Mouse (Mus musculus): ENCODE measurements at regions not wholly inside any gene's neighbourhood (a gene's known extent, or its start where the extent isn't known, plus 50 kb on each side); places are given as distances from the start of the nearest gene placed in this dataset.
"Not testable (repeated sequence)": the region's sequence is repeated elsewhere in the genome, so short reads cannot be mapped to it uniquely, and the experiment has no call there.

DNA sequence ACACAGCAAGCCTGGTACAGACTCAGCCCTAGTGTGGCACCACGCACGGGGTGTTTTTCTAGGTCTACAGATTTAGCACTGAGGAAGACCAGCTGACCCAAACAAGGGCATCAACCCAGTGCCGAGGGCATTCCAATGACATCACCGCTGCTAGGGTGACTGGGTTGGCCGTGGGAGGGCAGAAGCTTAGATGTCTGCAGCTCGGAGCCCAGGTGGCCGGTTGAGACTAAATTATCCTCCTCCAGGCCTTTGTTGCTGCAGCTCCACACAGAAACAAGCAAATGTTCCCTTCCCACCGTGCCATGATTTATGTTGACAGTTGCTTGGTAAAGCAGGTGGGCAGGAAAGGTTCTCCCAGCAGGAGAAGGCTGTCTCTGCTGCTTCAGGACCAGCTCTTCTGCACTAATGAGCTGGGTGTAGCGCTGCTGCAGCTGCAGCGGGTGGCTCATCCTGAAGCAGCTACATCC lies 198.8 kb upstream of the Peli2 start:
- no peak for DNase-seq (ENCODE audit: low spot score)

- no peak for DNase-seq (ENCODE audit: low spot score)
Measured at GRCm38 (mm10) chr14:47926416-47926815, 194.2 kb upstream of the Peli2 start.

DNA sequence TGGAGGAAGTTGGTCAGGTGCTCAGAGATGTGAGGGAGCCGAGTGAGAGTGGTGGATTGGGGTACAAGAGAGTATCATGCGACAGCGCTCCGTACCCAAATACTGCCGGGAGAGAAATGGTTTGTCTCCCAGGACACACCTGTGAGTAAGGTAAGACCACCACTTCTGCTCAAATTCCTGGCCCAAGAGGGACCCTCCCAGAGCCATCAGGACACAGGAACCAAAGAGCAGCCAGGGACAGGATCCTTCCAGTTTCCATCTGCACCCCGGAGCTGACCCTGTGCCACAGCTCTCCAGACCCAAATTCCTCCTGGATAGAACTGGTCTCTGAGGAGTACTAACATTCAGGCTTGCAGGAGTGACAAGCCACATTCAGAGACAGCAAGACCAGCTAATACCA lies 185.2 kb upstream of the Peli2 start:
- no peak for DNase-seq (ENCODE audit: low spot score)

- DNase-seq (ENCODE audit: low spot score): no peak
Measured at GRCm38 (mm10) chr14:47937081-47937651, 183.5 kb upstream of the Peli2 start.

GRCm38 (mm10) chr14:47939781-47940590 lies 180.6 kb upstream of the Peli2 start:
- no peak for DNase-seq (ENCODE audit: low spot score)

DNA sequence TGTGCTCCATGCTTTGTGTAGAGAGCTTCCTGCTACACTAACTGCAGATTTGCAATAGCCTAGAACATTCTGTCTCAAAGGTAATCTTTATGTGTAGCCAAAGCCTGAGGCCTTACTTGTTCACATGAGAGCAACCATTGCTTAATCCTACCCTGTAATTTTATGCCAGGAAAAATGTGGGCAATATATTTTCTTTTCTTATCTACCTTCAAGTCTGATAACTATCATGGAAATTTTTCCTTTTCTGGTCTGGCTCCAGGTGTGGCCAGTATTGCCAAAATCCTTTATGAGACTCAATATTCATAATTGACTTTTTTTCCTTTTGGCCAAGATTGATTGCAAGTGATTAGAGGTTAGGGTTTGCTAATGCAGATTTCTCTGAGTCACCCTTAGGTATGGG lies 178.0 kb upstream of the Peli2 start:
- no peak for DNase-seq (ENCODE audit: low spot score)

DNA sequence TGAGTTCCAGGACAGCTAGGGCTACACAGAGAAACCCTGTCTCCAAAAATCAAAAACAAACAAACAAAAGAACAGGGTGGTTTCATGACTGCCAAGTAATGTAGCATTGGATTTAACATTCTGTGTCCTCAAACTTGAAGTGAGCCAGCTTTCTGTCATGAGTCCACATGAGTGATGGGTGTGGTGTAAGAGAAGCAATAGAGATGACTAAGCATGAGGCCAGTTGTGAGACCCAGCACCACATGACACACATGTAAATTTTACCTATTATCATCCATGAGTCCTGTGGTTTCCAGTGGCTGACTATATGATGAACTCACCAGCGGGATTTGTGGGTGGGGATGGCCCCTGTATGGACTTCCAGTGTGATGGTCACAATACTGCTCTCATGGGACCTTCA lies 176.0 kb upstream of the Peli2 start:
- DNase-seq (ENCODE audit: low spot score): no peak

GRCm38 (mm10) chr14:47951041-47951440 lies 169.6 kb upstream of the Peli2 start:
- no peak for DNase-seq (ENCODE audit: low spot score)

DNA sequence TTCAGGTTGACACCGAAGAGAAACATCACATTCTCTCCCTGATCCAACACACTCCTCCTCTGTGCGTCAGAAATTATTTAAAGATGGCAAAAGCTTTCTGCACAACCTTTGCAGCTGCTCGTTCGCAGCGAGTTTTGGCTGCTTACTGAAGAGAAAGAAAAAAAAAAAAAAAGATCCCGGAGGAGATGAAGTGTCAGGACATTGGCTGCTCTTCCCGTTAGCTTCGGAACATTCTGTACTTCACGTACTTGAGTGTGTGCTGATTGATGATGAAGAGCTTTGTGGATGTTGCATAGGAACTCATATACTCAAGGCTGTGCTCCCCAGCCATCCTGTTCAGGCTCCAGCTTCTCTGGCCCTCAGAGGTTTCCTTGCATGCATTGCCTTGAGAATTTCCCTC lies 162.5 kb upstream of the Peli2 start:
- peak; percentile 45 for DNase-seq (ENCODE audit: low spot score)

DNA sequence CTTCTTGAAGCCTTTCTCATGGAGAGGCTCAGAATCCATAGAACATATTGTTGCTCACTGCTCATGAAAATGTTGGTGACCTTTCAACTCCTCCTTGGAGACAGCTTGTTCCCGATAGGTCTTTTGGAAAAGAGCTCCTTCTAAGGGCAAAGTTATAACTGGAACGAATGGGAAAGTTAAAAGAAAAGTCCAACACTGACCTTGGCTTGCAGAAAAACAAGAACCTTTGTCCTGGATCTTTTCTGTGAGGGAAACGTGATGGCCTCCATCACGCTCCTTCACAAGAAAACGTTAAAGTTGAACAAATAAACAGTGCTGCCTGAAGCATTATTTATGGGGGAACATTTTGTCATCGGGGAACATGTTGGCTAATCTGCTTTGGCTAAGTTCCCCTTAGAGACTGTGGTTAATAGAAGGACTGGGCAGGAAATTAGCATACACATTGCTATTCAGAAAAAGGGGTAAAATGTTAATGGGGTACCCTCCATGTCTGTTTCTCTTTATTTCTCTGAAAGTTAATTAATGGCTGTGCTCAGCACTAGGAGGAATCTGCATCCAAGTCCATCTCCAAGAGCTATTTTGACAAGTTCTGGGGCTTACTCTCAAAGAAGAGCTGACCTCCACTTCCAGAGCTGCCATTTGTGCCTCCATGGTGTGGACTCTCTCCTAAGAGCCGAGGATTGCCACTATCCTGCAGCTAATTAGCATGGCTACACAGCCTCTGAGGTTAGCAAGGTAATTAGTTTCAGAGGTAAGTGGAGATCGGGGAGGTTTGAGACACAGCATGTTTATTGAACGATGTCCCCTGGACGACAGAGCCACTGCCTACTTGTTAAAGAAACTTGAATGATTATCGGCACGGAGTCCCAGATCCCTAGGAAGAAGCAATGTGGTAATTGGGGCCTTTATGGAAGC lies 161.0 kb upstream of the Peli2 start:
- peak; percentile 36 for DNase-seq (ENCODE audit: low spot score)

DNA sequence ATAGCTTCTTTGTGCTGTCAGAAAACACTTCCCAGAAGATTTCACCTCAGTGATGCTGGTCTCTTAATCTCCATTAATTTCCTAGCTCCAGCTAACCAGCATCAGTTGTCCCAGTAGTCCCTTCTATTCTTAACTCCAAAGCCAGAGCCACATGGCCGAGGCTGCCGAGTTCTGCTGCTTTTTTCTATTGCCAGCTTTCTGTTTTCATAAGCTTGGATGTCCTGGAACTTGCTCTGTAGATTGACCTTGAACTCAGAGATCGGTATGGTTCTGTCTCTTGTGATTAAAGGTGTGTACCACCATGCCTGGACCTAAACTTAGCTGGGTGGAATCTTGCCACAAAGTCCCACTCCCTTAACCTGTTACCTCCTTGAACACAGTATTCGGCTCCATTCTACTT lies 155.8 kb upstream of the Peli2 start:
- DNase-seq (ENCODE audit: low spot score): not testable (repeated sequence)

DNA sequence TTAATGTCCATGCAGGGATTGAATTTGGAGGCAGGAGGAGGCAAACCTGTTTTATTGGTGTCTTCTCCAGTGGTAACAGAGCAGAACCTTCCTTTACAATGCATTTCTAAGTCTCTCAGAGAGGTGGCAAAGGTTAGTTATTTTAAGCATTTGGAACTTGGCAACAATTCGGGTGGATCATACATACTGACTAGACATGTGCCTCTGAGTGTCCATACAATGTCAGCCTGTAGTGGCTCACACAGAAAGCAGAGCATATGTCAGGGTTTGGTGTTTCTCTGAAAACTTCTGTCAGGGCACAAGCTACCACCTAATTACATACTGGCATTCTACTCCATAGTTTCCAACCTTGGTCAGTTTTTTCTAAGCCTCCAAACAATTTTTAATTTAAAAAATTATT lies 150.8 kb upstream of the Peli2 start:
- DNase-seq (ENCODE audit: low spot score): no peak

DNA sequence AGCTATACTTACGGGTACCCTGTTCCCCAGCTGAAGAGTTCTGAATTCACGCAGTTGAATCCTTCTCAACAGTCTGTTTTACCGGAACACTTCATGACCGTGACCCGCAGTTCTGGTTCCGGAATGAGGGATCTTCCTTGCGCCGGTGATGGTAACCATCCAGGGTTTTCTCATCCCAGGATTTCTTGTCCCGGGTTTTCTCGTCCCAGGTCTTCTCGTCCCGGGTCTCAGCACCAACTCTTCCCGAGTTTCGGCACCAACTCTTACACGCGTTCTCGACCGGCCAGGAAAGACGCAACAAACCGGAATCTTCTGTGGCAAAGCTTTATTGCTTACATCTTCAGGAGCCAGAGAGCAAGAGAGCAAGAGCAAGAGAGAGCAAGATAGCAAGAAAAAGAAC lies 147.5 kb upstream of the Peli2 start:
- DNase-seq (ENCODE audit: low spot score): not testable (repeated sequence)

DNA sequence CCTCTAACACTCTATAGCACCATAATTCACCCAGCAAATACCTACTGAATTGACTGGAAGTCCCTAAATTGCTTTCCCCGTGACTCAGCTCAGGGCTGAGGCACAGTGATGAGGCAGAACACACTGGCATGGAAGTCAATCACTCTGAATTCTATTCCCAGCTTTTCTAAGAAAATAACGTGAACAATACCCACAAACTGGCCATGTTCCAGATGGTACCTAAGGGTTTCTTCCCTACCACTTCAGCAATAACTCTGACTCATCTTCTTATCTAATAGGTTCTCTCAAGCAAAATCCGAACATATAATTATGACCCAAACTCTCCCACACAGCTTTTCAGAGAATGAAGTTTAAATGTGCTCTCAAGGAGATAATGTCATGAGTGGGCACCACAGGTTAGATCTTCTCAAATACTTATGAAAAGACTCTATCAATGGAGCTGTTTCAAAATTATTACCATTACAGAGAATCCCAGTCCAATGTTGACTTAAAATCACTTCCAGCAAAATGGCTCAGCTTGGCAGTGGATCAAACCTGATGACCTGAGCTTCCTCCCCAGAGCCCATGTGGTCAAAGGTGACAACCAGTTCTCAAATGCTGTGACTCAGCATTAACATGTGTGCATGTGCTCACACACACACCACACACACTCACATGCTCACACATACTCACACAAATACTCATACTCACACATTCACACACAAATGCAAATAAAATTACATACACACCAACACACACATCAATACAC lies 137.5 kb upstream of the Peli2 start:
- no peak for DNase-seq (ENCODE audit: low spot score)

GRCm38 (mm10) chr14:47986483-47986882 lies 134.1 kb upstream of the Peli2 start:
- peak; percentile 4 for DNase-seq (ENCODE audit: low spot score)

- DNase-seq (ENCODE audit: low spot score): peak; percentile 16
Measured at GRCm38 (mm10) chr14:47986941-47987340, 133.7 kb upstream of the Peli2 start.

DNA sequence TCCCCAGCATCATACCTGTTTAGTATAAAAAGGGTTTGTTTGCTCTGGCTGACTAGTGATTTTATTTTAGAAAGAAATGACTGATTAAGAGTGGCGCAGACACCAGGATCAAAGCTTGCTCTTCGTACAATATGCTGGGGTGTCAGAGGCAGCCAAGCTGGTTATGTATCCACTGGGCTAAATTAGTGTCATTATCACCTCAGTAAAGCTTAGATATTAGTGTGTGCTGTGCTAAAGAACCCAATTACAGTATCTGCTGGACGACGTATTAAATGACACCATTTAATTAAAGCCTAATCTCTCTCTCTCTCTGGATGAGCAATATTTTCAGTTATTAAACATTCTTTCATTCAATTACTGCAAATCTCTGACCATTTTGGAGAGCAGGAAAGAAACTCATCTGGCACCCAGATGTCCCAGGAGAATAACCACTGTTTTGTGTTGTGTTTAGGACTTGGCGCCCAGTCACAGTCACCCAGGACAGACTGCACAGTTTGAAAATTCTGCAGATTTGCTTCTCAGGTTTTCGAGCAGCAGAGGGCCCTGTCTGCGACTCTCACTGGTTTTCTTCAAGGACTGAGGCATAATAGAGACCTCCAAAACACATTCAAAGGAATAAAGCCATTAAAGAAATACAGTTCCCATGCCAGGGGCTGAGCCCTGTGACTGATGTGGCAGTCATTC lies 133.1 kb upstream of the Peli2 start:
- no peak for DNase-seq (ENCODE audit: low spot score)

DNA sequence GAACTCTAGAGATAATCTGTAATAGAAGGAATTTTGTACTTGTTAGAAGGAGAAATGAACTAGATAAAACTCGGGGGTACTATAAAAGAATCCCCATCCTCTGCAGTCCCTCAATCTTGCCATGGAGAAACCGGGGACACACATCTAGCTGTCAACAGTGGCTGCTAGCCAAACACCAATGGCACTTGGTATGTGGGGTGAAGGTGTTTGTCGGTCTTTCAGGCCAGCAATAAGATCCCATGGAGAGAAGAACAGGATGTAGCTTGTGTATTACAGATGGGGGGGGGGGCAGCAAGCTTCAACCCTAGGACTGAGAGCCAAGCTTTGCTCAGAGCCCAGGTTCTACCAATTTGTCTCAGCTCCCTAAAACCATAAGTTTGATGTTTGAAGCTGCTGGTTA lies 132.5 kb upstream of the Peli2 start:
- no peak for DNase-seq (ENCODE audit: low spot score)

DNA sequence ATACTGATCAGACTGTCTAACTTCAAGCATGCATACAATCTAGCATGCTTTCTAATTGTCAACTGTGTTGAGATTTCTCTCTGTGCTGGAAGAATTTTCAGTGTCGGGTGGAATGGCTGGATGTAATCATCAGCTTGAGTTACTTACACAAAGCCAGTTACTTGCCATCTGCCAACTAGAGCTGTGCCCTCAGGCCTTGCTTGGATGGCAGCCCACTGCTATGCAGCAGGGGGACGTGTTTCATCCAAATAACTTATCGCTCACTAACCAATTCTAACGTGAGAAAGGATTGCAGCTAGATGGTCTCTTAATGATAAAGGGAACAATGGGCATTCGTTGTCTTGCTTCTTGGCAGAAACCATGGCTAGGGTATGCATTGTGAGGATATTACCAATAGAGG lies 131.3 kb upstream of the Peli2 start:
- no peak for DNase-seq (ENCODE audit: low spot score)

GRCm38 (mm10) chr14:47990716-47991115 lies 129.9 kb upstream of the Peli2 start:
- no peak for DNase-seq (ENCODE audit: low spot score)

DNA sequence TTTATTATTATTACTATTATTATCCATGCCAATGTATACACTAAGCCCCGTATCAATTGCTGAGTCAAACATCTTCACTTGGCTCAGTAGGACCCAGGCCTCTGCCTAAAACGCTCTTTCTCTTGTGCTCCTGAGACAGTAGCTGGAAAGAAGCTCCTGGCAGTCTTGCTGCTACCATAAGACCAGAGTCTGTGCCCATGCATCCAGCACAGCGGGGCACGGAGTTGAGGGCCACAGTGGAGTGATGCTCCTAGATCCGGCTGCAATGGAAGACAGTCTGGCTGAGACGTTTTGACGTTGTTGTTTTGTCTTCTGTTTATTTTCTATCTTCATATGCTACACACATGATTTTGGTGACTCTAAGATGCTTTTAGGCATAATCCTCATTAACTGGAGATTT lies 129.1 kb upstream of the Peli2 start:
- DNase-seq (ENCODE audit: low spot score): no peak

All from lung, postnatal 25 days (tissue).